Mouse (Mus musculus) left cerebral cortex, postnatal 36 days (tissue): ENCODE data around the gene Tmem164. TPM values are rescaled to one million over a fixed set of nuclear protein-coding genes. Genes with fewer than 3 reads are reported as not detected.

Experiments used
- DNase-seq, 2 experiments: peaks; one replicate each; pipeline ENCODE4 v3.0.0; 2021 to 2022; ENCODE audit warnings: low spot score in 2 of 2, mixed read lengths in 1 of 2
- intact Hi-C: fragments of 180-260 bp; cut with DNase I; formaldehyde crosslinking; loops from one replicate; pipeline ENCODE4 v1.15.1; 2025
- total RNA-seq, 2 experiments: library from RNA; stranded (reverse); gene quantifications; 2 replicates each; pipeline ENCODE4 v1.2.3; 2021

The Tmem164 gene
- total RNA-seq, 2 experiments from 2014 or later = 28.0 to 29.9 TPM

DNA sequence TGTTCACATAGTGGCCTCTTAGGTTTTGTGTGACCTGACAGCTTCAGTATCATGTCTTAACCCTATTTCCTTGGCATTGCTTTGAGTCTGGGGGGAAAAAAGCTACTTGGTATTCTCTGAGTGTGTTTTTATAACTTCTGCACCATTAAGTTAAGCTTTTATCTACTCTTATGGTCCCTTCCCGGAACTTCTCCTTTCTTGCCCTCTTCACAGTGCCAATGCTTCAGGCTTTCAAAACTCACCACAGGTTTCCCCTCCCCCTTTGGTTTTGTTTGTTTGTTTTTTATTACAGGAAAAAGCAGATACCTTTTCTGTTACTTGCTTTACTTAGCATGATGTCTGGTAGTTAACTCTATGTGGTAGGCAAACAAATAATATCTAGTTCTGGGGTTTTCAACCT is 47.8 kb downstream of the Tmem164 start:
- intact Hi-C loops = no loop called here

GRCm38 (mm10) chrX:142729482-142729881 is 48.3 kb downstream of the Tmem164 start:
- no peak for DNase-seq
- intact Hi-C loops = no loop called here

More for the DNA sequence above, 47.8 kb downstream of the Tmem164 start:
- no peak for DNase-seq

DNA sequence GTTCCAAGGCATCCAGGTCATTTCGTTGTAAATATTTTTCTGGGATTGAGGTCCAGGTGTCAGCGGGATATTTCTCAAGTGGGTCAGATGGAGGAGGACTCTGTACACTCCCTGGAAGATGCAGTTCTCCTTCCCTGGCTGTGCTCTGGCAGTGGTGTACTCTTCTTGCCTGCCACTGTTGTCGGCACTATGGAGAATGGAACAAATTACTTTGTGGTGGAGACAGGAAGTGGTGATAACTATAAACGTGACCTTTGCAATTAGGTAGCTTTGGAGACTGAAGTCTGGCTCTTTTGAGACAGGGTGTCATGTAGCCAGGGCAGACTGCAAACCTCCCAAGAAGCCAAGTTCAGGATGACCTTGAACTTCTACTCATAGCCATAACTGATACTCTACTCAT is 55.9 kb downstream of the Tmem164 start:
- DNase-seq = no peak
- intact Hi-C loops = no loop called here

DNA sequence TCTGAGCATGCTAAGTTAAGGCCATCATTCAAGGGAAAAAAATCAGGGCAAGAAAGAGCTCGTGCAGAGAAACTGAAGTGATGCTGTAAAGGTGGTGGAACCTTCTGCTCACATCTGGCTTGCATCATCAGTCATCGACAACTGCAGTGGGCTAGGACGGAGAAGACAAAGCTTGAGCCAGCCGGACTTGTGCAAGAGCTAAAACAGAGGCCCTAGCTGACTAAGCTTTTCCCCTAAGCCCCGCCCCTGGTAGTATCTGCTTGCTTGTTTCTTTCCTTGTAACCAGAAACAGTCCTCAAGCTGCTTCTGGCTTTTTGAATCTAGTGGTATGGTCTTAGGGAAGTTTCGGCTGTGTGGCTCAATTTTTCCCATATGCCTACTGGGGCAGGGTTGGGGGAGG is 56.5 kb downstream of the Tmem164 start:
- no peak for DNase-seq

DNA sequence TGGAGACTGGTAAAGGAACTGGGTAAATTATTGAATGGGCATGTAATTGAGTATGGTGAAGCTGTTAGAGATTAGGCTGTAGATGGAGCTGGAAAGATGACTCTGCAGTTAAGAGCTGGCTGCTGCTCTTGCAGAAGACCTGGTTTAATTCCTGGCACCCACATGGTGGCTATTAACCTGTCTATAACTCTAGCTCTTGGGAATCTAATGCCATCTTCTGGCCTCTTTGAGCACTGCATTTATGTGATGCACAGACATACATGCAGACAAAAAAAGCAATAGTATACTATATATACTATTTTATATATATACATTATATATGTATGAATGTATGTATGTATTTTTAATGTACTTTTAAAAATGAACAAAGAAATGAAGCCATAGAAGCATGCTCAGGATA is 66.2 kb downstream of the Tmem164 start:
- no peak for DNase-seq
- intact Hi-C loops = no loop called here

More for the DNA sequence above, 56.5 kb downstream of the Tmem164 start:
- intact Hi-C loops = no loop called here

DNA sequence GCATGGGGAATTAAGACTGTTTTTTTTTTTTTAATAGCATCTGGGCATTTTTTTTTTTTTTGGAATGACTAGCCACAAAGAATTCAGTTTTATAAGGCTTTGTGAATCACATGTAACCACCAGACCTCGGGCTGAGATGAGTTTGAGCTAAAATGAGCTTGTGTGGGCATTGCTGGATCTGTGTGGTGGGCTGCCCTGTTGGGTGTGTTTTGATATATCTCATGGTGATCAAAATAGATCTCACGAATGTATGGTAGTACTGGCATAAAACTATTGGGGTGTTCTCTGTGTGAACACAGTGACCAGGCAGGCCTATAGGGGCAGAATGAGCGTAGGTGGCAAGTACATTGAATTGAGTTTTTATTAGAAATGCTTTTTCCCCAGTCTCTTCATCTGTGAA is 67.4 kb downstream of the Tmem164 start:
- intact Hi-C loops = no loop called here
- peak in 1 of 2 experiments; percentile 15 for DNase-seq

DNA sequence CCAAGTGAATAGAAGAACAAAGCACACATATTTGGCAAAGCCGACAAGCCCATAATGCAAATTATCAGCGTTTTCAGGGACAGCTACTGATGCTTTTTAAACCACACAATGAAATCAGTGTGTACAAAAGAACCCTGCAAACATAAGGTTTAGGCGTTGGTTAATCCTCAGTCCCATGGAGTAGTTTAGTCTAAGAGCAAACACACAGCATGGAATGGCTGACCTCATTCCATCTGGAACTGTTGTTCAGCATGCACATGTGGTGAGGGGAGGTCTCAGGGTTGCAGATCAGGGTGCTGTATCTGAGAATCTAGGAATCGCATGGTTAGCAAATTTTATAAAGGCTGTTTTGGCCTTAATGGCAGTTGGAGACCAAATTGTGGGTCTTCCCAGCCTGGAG is 69.6 kb downstream of the Tmem164 start:
- DNase-seq = no peak
- intact Hi-C loops = no loop called here

DNA sequence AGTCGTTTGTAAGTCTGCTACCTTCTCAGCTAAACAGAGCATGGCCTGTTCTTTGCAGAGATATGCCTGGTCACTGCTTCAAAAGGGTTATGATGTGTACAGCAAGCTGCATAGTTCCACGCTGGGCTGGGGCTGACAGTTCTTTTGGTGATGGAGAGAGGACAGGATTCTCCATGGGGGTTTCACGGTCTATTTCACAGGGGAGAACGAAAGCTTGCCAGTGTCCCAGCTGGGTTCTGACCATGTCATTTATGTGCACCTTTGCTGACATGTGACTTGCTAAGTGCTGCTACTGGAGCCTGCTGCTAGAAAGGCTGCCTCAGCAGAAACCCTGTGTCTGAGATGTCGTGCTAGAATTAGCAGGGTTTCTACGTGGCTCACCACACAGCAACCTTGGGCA is 74.3 kb downstream of the Tmem164 start:
- no peak for DNase-seq
- intact Hi-C loops = no loop called here

DNA sequence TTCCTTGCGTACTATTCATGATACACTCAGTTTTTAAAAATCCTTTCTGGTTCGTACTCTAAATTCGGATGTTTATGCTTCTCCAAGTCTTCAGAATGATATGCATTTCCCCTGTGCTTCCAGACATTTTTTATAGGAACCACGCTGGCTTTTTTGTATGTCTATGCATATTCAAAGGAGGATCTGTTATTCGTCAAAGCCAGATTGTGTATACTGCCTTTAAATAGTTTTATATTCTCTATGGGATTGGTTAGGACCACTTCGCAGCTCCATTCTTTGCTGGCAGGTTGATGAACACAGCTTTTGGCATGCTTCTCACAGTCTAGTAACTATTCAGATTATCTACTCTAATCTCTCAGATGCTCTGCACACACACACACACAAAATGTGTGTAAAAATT is 79.2 kb downstream of the Tmem164 start:
- intact Hi-C loops = no loop called here
- DNase-seq = no peak

GRCm38 (mm10) chrX:142763337-142763736 is 82.1 kb downstream of the Tmem164 start:
- intact Hi-C loops = no loop called here

DNA sequence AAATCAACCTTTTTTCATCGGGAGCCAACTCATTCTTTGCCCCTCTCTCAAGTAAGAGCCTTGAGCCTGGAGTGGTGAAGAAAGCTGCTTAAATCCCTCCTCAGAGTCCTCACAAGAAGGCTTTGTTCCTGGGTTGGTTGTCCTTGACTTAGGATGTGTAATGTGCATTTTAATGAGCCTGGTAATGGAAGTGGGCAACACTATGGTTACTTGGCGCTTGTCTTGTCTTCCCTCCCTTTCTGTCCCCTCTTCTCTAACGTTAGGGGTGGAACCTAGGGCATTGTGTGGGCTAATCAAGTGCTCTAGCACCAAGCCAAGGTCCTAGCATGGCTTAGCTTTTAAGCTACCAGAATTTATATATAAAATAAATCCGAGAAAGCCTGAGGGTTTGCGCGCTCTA is 88.5 kb downstream of the Tmem164 start:
- DNase-seq = no peak
- intact Hi-C loops = no loop called here

More at GRCm38 (mm10) chrX:142763337-142763736, 82.1 kb downstream of the Tmem164 start:
- no peak for DNase-seq

GRCm38 (mm10) chrX:142773658-142774057 is 92.5 kb downstream of the Tmem164 start:
- intact Hi-C loops = no loop called here
- no peak for DNase-seq

GRCm38 (mm10) chrX:142776131-142776530 is 94.9 kb downstream of the Tmem164 start:
- intact Hi-C loops = no loop called here
- no peak for DNase-seq

DNA sequence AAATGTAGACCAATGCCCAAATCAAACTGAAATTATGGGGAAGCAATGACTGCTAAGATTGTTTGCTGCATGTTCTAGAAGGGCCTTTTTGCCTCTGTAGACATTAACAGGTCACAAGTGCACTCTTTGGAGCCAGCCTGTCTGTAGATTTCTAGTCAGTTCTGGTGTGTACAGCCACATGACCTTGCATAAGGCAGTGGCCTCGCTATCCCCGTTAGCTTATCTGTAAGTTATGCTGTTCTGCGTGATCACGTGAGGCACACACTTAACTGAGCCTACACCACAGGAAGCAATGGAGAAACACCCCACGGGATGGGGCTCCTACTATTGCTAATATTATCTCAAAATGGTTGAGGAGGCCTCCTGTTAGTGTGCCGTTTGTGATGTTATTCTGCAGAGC is 97.4 kb downstream of the Tmem164 start:
- intact Hi-C loops = no loop called here
- no peak for DNase-seq

GRCm38 (mm10) chrX:142786160-142787052 is 105.2 kb downstream of the Tmem164 start:
- DNase-seq = peak in 1 of 2 experiments; percentile 5
- intact Hi-C loops = no loop called here

GRCm38 (mm10) chrX:142792185-142792584 is 111.0 kb downstream of the Tmem164 start:
- intact Hi-C loops = no loop called here
- DNase-seq = no peak

GRCm38 (mm10) chrX:142794069-142794610 is 112.9 kb downstream of the Tmem164 start:
- no peak for DNase-seq
- intact Hi-C loops = no loop called here

DNA sequence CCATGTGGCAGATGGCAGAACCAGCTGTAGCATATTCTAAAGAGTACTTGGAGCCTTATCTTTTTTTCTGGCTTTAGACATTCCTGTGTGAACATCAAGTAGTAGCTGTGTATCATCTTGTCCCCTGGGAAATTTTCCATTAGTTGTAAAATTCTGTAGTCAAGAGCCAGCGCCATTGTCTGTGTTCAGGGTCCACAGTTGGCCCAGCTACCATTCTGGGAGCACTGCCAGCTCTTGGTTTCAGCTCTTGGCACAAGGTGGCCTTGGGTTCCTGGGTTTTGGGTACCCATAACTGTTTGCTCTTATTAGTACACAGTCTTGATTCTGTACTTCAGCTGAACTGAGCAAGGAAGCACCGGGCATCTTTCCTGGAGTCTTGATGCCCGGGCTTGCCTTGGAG is 123.4 kb downstream of the Tmem164 start:
- intact Hi-C loops = loop anchor here (10.0 kb wide), 2 partner anchors 120 to 420 kb away; partner anchors contain the start of gene Tmem164
- DNase-seq = no peak

- no peak for DNase-seq
- intact Hi-C loops = loop anchor here (5.0 to 10.0 kb wide), 3 partner anchors 121 to 421 kb away; partner anchors contain the start of gene Tmem164
Measured at GRCm38 (mm10) chrX:142806126-142806525, 124.9 kb downstream of the Tmem164 start.

DNA sequence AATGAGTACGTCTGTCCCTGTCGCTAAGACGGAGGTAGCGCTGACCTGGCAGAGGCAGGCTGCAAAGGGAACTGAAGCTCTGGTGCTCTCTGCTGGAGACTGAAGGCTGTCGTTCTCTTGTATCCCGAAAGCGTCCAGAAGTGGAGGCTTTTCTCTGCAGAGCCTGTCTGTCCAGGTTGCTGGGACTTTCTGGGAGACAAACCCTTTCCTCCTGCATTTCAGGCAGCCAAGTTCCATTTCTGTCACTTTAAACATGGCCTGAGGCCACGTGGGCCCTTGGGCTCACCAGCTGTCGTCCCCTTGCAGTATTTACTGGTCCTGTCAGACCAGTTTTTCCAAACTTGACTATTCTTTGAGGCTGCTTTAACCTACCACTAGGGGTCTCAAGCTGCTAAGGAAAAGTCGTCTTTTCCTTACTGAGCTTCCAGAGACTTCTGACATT is 125.4 kb downstream of the Tmem164 start:
- DNase-seq = peak in 1 of 2 experiments; percentile 12
- intact Hi-C loops = loop anchor here (5.0 to 10.0 kb wide), 3 partner anchors 122 to 422 kb away; partner anchors contain the start of gene Tmem164

GRCm38 (mm10) chrX:142808411-142808810 is 127.2 kb downstream of the Tmem164 start:
- intact Hi-C loops = loop anchor here (5.0 to 10.0 kb wide), 3 partner anchors 124 to 424 kb away; partner anchors contain the start of gene Tmem164
- peak; percentile 24 to 47 for DNase-seq
